Mouse (Mus musculus) midbrain, embryonic 11.5 days (tissue): ENCODE measurements at regions not wholly inside any gene's neighbourhood (a gene's known extent, or its start where the extent isn't known, plus 50 kb on each side); places are given as distances from the start of the nearest gene placed in this dataset.

Experiments used
- ATAC-seq: fragments of 200-750 bp; cut with Nextera tagmentation; 2 replicates; pipeline ENCODE4 v1.8.0; 2017; ENCODE audit warnings: moderate TSS enrichment, moderate library complexity; ENCODE audit not compliant: low FRiP score
- DNase-seq: peaks from one replicate; pipeline ENCODE4 v3.0.0; 2015; ENCODE audit warnings: low spot score; ENCODE audit errors: missing footprints
- H3K27ac ChIP-seq: fragments of 300-500 bp; sonication (generic); 2 replicates; pipeline ENCODE4 v1.5.1; 2014; ENCODE audit warnings: low read depth, low read length
- H3K27me3 ChIP-seq: fragments of 300-500 bp; sonication (generic); 2 replicates; pipeline ENCODE4 v1.6.1; 2014; ENCODE audit warnings: mild to moderate bottlenecking, low read length, moderate library complexity, mixed read lengths; ENCODE audit not compliant: control insufficient read depth, insufficient read depth
- H3K36me3 ChIP-seq: fragments of 300-500 bp; sonication (generic); 2 replicates; pipeline ENCODE4 v1.6.1; 2014; ENCODE audit warnings: mild to moderate bottlenecking, low read length, moderate library complexity, mixed read lengths; ENCODE audit not compliant: control insufficient read depth, insufficient read depth
- H3K4me1 ChIP-seq: fragments of 300-500 bp; sonication (generic); 2 replicates; pipeline ENCODE4 v1.6.1; 2014; ENCODE audit warnings: low read length; ENCODE audit not compliant: control insufficient read depth, insufficient read depth
- H3K4me2 ChIP-seq: fragments of 300-500 bp; sonication (generic); 2 replicates; pipeline ENCODE4 v1.6.1; 2014; ENCODE audit warnings: mild to moderate bottlenecking, moderate library complexity
- H3K4me3 ChIP-seq: fragments of 300-500 bp; sonication (generic); 2 replicates; pipeline ENCODE4 v1.5.1; 2014; ENCODE audit warnings: low read depth, low read length
- H3K9ac ChIP-seq: fragments of 300-500 bp; sonication (generic); 2 replicates; pipeline ENCODE4 v1.6.1; 2014; ENCODE audit warnings: low read length
- H3K9me3 ChIP-seq: fragments of 300-500 bp; sonication (generic); 2 replicates; pipeline ENCODE4 v1.6.1; 2016; ENCODE audit warnings: low read length; ENCODE audit not compliant: control insufficient read depth
- WGBS: fragments of 180-500 bp; shearing (Covaris S2); extraction: QIAGEN DNeasy Blood & Tissue Kit; methylation state at CpG from one replicate; pipeline ENCODE4 v1.1.7; 2014; 5-methylcytosine and 5-hydroxymethylcytosine counted together

- Histone ChIP-seq H3K27me3 (peaks cover 11% of the 10 kb centered on the region), H3K4me1 (peaks cover 21% of the 10 kb centered on the region)
- no peak for DNase-seq
These were observed 393.3 kb downstream of the Sox9 start for GRCm38 (mm10) chr11:113175323-113175722.

GRCm38 (mm10) chr11:113176183-113176582 lies 394.2 kb downstream of the Sox9 start:
- Histone ChIP-seq H3K27ac (no peak overlapping the region), H3K4me3 (no peak overlapping the region), H3K9ac (no peak overlapping the region), H3K36me3 (no peaks in the 10 kb centered on the region), H3K4me2 (no peak overlapping the region), H3K27me3 (peaks cover 11% of the 10 kb centered on the region), H3K9me3 (no peaks in the 10 kb centered on the region), H3K4me1 (peaks cover 15% of the 10 kb centered on the region)
- WGBS: 31% methylated on average over 7 of the region's 7 CpGs
- peak; percentile 91 for DNase-seq
- ATAC-seq: no peak

More at GRCm38 (mm10) chr11:113175323-113175722, 393.3 kb downstream of the Sox9 start:
- no peak overlapping the region for H3K4me2 ChIP-seq
- WGBS: 35% methylated on average over 6 of the region's 6 CpGs
- no peak for ATAC-seq
- H3K36me3 ChIP-seq: no peaks in the 10 kb centered on the region
- no peaks in the 10 kb centered on the region for H3K9me3 ChIP-seq
- no peak overlapping the region for H3K9ac ChIP-seq
- H3K4me3 ChIP-seq: no peak overlapping the region
- H3K27ac ChIP-seq: no peak overlapping the region

DNA sequence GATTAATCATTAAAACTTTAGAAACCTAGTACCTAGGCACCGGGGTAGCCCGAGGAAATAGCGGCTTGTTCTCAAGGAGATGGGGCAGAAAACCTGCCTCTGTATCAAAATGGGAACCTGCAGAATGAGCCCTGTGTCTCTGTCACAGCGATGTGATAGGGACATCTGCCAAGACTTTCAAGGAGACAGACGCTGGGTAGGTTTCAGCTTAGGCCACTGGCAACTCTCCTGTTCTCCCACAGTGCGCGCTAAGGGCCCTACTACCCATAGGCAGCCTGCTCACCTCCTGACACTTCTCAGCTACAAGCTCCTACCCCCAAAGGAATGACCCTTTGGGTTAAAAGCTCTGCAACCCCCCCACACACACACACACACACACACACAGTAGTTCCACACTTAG lies 396.4 kb downstream of the Sox9 start:
- Histone ChIP-seq H3K36me3 (no peaks in the 10 kb centered on the region), H3K27me3 (peaks cover 11% of the 10 kb centered on the region), H3K9me3 (no peaks in the 10 kb centered on the region), H3K27ac (no peak overlapping the region), H3K4me1 (peaks cover 15% of the 10 kb centered on the region), H3K4me3 (no peak overlapping the region), H3K9ac (no peak overlapping the region), H3K4me2 (no peak overlapping the region)
- WGBS: 88% methylated on average over 7 of the region's 7 CpGs
- DNase-seq (no peak), ATAC-seq (no peak)

DNA sequence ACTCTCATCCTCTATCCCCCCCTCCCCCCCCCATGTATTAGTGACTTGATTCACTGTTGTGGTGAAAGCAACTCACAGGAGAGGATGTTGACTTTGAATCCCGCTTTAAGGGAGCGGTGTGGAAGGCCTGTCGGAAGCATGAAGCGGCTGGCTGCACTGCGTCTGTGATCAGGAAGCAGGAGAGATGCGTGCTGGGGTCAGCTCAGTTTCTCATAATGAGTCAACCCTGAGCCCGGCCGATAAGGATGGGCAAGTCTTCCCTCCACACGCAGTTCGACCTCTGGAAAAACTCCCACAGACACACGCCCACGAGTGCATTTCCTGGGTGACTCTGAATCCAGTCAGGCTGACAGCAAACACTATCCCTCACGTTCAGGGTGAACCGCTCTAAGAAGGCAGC lies 398.0 kb downstream of the Sox9 start:
- no peaks in the 10 kb centered on the region for H3K9me3 ChIP-seq
- ATAC-seq: no peak
- H3K4me1 ChIP-seq: peaks cover 14% of the 10 kb centered on the region
- no peak overlapping the region for H3K27ac ChIP-seq
- H3K4me3 ChIP-seq: no peak overlapping the region
- WGBS: 78% methylated on average over 14 of the region's 14 CpGs
- H3K4me2 ChIP-seq: no peak overlapping the region
- no peak for DNase-seq
- H3K36me3 ChIP-seq: no peaks in the 10 kb centered on the region
- H3K9ac ChIP-seq: no peak overlapping the region
- peaks cover 11% of the 10 kb centered on the region for H3K27me3 ChIP-seq

GRCm38 (mm10) chr11:113182083-113182861 lies 400.2 kb downstream of the Sox9 start:
- ATAC-seq: no peak
- Histone ChIP-seq H3K4me1 (peaks cover 13% of the 10 kb centered on the region), H3K36me3 (no peaks in the 10 kb centered on the region)

DNA sequence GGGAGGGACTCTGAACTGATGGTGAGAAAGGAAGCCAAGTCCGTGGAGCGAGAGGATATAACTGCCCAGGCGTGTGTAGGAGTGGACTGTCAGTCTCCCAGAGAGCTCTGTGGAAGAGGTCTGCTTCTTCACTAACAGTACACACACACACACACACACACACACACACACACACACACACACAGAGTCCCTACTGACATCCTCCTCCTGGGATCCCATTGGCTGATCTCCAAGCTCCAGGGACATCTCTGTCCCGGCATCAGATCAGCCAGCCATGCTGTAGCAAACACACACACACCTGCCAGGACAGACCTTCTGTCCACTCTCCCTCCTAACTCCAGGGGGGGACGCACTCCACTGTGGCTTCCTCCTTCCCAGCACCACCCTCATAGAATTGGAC lies 401.5 kb downstream of the Sox9 start:
- WGBS: 66% methylated on average over 5 of the region's 5 CpGs
- no peaks in the 10 kb centered on the region for H3K36me3 ChIP-seq
- H3K4me2 ChIP-seq: no peak overlapping the region
- H3K4me3 ChIP-seq: no peak overlapping the region
- no peak for DNase-seq
- peaks cover 16% of the 10 kb centered on the region for H3K27me3 ChIP-seq
- no peak overlapping the region for H3K9ac ChIP-seq
- no peak overlapping the region for H3K27ac ChIP-seq
- H3K4me1 ChIP-seq: peaks cover 14% of the 10 kb centered on the region
- no peaks in the 10 kb centered on the region for H3K9me3 ChIP-seq
- ATAC-seq: no peak

More at GRCm38 (mm10) chr11:113182083-113182861, 400.2 kb downstream of the Sox9 start:
- Histone ChIP-seq H3K4me3 (no peak overlapping the region), H3K9ac (no peak overlapping the region), H3K4me2 (no peak overlapping the region), H3K9me3 (no peaks in the 10 kb centered on the region), H3K27ac (no peak overlapping the region), H3K27me3 (peaks cover 18% of the 10 kb centered on the region)
- WGBS: 72% methylated on average over 13 of the region's 13 CpGs
- DNase-seq: no peak

GRCm38 (mm10) chr11:113184095-113184494 lies 402.1 kb downstream of the Sox9 start:
- ATAC-seq (no peak), DNase-seq (no peak)
- no peak overlapping the region for H3K27ac ChIP-seq
- peaks cover 14% of the 10 kb centered on the region for H3K27me3 ChIP-seq
- peaks cover 19% of the 10 kb centered on the region for H3K4me1 ChIP-seq
- H3K4me3 ChIP-seq: no peak overlapping the region
- WGBS: 6% methylated on average over 9 of the region's 9 CpGs
- no peaks in the 10 kb centered on the region for H3K36me3 ChIP-seq
- no peaks in the 10 kb centered on the region for H3K9me3 ChIP-seq
- H3K9ac ChIP-seq: no peak overlapping the region
- no peak overlapping the region for H3K4me2 ChIP-seq

DNA sequence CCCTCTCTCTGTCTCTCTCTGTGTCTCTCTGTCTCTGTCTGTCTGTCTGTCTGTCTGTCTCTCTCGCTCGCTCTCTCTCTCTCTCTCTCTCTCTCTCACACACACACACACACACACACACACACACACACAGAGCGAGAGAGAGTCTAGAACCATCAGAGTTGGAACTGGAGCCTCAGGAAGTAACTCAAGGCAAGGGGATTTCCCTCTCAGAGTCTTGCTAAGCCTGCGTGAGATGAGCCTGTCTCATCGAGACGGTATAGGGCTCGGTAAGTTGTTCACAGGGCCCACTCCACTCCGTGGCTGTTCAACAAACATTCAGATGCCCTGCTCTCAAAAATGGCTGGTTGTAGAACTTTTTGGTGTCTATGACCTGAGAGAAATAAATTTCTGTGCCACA lies 405.4 kb downstream of the Sox9 start:
- DNase-seq: no peak
- Histone ChIP-seq H3K36me3 (no peaks in the 10 kb centered on the region), H3K9me3 (no peaks in the 10 kb centered on the region), H3K4me2 (no peak overlapping the region), H3K4me3 (no peak overlapping the region), H3K27me3 (peaks cover 12% of the 10 kb centered on the region), H3K27ac (peak overlapping the region; percentile 25; the same call in 1 of the 2 replicates), H3K4me1 (peaks cover 21% of the 10 kb centered on the region), H3K9ac (no peak overlapping the region)
- ATAC-seq: no peak
- WGBS: 72% methylated on average over 7 of the region's 8 CpGs

GRCm38 (mm10) chr11:113188263-113188920 lies 406.4 kb downstream of the Sox9 start:
- 19% methylated on average over 4 of the region's 4 CpGs for WGBS
- H3K4me2 ChIP-seq: no peak overlapping the region
- H3K4me3 ChIP-seq: no peak overlapping the region
- peaks cover 21% of the 10 kb centered on the region for H3K4me1 ChIP-seq
- peak overlapping the region; percentile 71 for H3K27ac ChIP-seq
- ATAC-seq: peak; percentile 93
- H3K36me3 ChIP-seq: no peaks in the 10 kb centered on the region
- peak; percentile 90 for DNase-seq
- H3K9me3 ChIP-seq: no peaks in the 10 kb centered on the region
- peaks cover 14% of the 10 kb centered on the region for H3K27me3 ChIP-seq
- H3K9ac ChIP-seq: no peak overlapping the region
